Mouse (Mus musculus): ENCODE data around the gene Tmem235.

- TF ChIP-seq POLR2A (IDR thresholded peaks at IDR 0.05; ENCODE audit: extremely low read depth, insufficient read depth, low read length) (peak; percentile 51; the same call in 1 of the 2 replicates), CTCF (IDR thresholded peaks at IDR 0.05; ENCODE audit: low read depth, low read length) (no peak)
Measured at GRCm38 (mm10) chr11:117827386-117827785, 33.2 kb upstream of the Tmem235 start.
